Mouse (Mus musculus) lung, postnatal 0 days (tissue): ENCODE results near the gene Mss51. TPM values are rescaled to one million over a fixed set of nuclear protein-coding genes. Genes with fewer than 3 reads are reported as not detected.
A peak's percentile ranks its signal among the peaks of the same experiment; 100 is the strongest.

Experiments
- ATAC-seq: fragments of 200-750 bp; cut with Nextera tagmentation; 2 replicates; pipeline ENCODE4 v1.8.0; 2017; ENCODE audit warnings: moderate library complexity
- DNase-seq: peaks from one replicate; pipeline ENCODE4 v3.0.0-alpha.2; 2016; ENCODE audit warnings: low spot score
- H3K27ac ChIP-seq: fragments of 300-500 bp; sonication (generic); 2 replicates; pipeline ENCODE4 v1.5.1; 2014; ENCODE audit warnings: antibody characterized with exemption, mild to moderate bottlenecking, low read length, mixed read lengths
- H3K27me3 ChIP-seq: fragments of 300-500 bp; sonication (generic); replicated peaks from 2 replicates; pipeline ENCODE4 v1.6.1; 2014; ENCODE audit warnings: low read length, mixed read lengths; ENCODE audit not compliant: insufficient read depth
- H3K36me3 ChIP-seq: fragments of 300-500 bp; sonication (generic); 2 replicates; pipeline ENCODE4 v1.6.1; 2014; ENCODE audit warnings: low read length, mixed read lengths; ENCODE audit not compliant: insufficient read depth
- H3K4me1 ChIP-seq: fragments of 300-500 bp; sonication (generic); 2 replicates; pipeline ENCODE4 v1.6.1; 2014; ENCODE audit warnings: antibody characterized with exemption, low read depth, low read length, mixed read lengths; ENCODE audit not compliant: insufficient read depth
- H3K4me2 ChIP-seq: fragments of 300-500 bp; sonication (generic); replicated peaks from 2 replicates; pipeline ENCODE4 v1.6.1; 2014; ENCODE audit warnings: low read depth, mild to moderate bottlenecking, low read length, moderate library complexity, mixed read lengths
- H3K4me3 ChIP-seq: fragments of 300-500 bp; sonication (generic); 2 replicates; pipeline ENCODE4 v1.5.1; 2014; ENCODE audit warnings: low read depth, low read length
- H3K9ac ChIP-seq: fragments of 300-500 bp; sonication (generic); replicated peaks from 2 replicates; pipeline ENCODE4 v1.6.1; 2014; ENCODE audit warnings: low read depth, mild to moderate bottlenecking
- H3K9me3 ChIP-seq: fragments of 300-500 bp; sonication (generic); 2 replicates; pipeline ENCODE4 v1.6.1; 2016; ENCODE audit warnings: low read length, mixed read lengths
- CTCF ChIP-seq: IDR thresholded peaks from 2 replicates; pipeline ENCODE4 v1.5.1; 2016; ENCODE audit warnings: antibody characterized with exemption, mild to moderate bottlenecking
- EP300 ChIP-seq: IDR thresholded peaks from 2 replicates; pipeline ENCODE4 v1.6.1; 2016; ENCODE audit warnings: antibody characterized with exemption, mild to moderate bottlenecking, control low read depth
- WGBS: fragments of 180-500 bp; shearing (Covaris S2); extraction: QIAGEN DNeasy Blood & Tissue Kit; methylation state at CpG from one replicate; pipeline ENCODE4 v1.1.7; 2014; 5-methylcytosine and 5-hydroxymethylcytosine counted together
- polyA plus RNA-seq: library from polyadenylated mRNA; unstranded; fragments of >200 nt; fragmentation: Nextera tagmentation; extraction: Ambion mirVana; gene quantifications from 2 replicates; pipeline ENCODE4 v1.2.1, GENCODE M21; 2015

Mss51 gene
- 0.20 and 0.38 TPM in 2 replicates for polyA plus RNA-seq

DNA sequence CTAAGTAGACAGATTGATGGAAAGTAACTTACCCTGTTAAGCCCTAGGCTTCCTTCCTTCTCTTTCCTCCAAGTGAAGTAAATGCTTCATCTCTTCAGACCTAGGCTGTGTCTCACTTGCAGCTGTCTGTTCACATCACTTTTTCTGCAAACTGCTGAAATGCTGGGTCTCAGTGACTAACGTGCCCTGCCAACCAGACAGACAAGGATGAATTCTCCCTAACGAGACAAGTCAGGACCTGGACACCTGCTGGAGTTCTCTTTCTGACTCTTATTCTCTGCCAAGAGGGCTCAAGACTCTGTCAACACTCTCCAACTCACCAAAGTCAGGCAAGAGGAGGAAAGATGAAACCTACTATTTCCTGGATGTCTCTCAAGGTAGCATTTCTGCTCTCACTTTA lies at the start of gene Mss51:
TSS of gene Mss51 (minus strand) at position 299 of the 400 bp plus-strand sequence.
- no peak for DNase-seq
- Histone ChIP-seq H3K4me2 (no peak within 1 kb of the TSS), H3K4me1 (no peaks in the 10 kb centered on the region), H3K36me3 (peaks cover 11% of the 10 kb centered on the region), H3K27me3 (no peaks in the 10 kb centered on the region), H3K9ac (no peak within 1 kb of the TSS), H3K9me3 (no peaks in the 10 kb centered on the region), H3K27ac (no peak within 1 kb of the TSS), H3K4me3 (no peak within 1 kb of the TSS)
- ATAC-seq, result no peak
- TF ChIP-seq CTCF, result no peak
- no peak for TF ChIP-seq EP300
- 68% methylated on average over 2 of the region's 2 CpGs for WGBS

DNA sequence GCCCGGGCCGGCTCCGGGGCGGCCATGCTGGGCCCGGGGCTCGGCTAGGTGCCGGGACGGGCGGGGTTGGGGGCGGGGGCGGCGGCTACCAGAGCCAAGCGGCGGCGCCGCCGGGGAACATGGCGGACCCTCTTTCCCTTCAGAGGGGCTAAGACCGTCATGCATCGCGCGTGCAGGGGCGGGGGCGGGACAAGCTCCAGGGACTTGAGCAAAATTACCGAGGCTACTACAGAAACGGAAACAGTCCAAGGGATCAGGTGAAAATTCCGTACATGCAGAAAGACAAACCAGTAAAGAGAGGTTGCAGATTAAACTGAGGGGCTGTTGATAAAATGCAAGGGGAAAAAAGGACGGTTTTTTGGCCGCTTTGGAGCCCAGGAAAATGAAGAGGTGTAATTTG lies 49.7 kb upstream of the Mss51 start, which contains the start of gene Ppp3cb:
TSS of gene Ppp3cb (minus strand) at position 159 of the 400 bp plus-strand sequence.
- peak; percentile 95 for DNase-seq
- Histone ChIP-seq H3K4me2 (peak within 1 kb of the TSS; percentile 54), H3K4me1 (peaks cover 3% of the 10 kb centered on the region; the same call in 1 of the 2 replicates), H3K27ac (peak within 1 kb of the TSS; percentile 99), H3K9me3 (no peaks in the 10 kb centered on the region), H3K4me3 (peak within 1 kb of the TSS; percentile 67), H3K27me3 (no peaks in the 10 kb centered on the region), H3K36me3 (peaks cover 9% of the 10 kb centered on the region; the same call in 1 of the 2 replicates), H3K9ac (peak within 1 kb of the TSS; percentile 84)
- ATAC-seq, result peak; percentile 89
- TF ChIP-seq EP300 (no peak), CTCF (no peak)
- 2% methylated on average over 21 of the region's 29 CpGs for WGBS

DNA sequence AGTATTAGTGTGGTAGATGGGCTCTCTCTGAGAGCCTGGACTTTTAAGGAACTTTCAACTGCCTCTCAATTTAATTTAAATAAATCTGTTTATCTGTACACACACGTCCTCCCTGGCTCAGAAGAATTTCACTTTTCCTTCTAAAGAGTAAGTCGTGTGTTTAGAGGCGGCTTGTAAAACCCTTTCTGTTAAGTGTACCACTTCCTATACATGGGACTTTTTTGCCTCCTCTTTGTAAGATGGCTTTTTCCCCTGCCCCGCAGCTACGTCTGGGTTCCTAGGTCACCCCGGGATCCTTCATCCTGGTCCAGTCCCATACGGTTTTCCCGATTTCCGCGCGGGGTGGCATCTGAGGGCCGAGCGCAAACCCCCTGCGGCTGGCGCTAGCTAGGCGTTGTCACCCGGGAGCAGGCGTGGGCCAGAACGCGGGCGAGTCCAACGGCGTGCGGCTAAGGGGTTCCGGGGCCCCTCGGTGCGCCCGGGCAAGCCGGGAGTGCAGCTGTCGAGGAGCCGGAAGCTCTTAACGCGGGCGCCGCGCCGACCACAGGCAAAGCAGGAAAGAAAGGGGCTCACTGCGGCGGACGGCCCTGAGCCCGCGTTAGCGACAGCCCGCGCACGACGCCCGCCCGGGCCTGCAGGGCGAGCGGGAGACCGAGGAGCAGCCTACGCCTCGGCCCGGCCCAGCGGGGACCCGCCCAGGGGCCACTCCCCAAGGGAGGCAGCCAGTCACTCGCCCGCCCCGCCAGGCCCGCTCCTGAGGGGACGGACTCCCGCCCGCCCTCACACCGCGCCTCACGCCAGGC lies 49.0 kb upstream of the Mss51 start:
- peak overlapping the region; percentile 54 for H3K4me2 ChIP-seq
- peak overlapping the region; percentile 84 for H3K9ac ChIP-seq
- ATAC-seq (peak; percentile 99), DNase-seq (peak; percentile 96)
- peak overlapping the region; percentile 99 for H3K27ac ChIP-seq
- WGBS, result 1% methylated on average over 37 of the region's 67 CpGs
- H3K36me3 ChIP-seq, result peaks cover 9% of the 10 kb centered on the region; the same call in 1 of the 2 replicates
- peak overlapping the region; percentile 67 for H3K4me3 ChIP-seq
- no peak for TF ChIP-seq CTCF
- TF ChIP-seq EP300, result no peak
- no peaks in the 10 kb centered on the region for H3K9me3 ChIP-seq
- H3K27me3 ChIP-seq, result no peaks in the 10 kb centered on the region
- H3K4me1 ChIP-seq, result peaks cover 3% of the 10 kb centered on the region; the same call in 1 of the 2 replicates

DNA sequence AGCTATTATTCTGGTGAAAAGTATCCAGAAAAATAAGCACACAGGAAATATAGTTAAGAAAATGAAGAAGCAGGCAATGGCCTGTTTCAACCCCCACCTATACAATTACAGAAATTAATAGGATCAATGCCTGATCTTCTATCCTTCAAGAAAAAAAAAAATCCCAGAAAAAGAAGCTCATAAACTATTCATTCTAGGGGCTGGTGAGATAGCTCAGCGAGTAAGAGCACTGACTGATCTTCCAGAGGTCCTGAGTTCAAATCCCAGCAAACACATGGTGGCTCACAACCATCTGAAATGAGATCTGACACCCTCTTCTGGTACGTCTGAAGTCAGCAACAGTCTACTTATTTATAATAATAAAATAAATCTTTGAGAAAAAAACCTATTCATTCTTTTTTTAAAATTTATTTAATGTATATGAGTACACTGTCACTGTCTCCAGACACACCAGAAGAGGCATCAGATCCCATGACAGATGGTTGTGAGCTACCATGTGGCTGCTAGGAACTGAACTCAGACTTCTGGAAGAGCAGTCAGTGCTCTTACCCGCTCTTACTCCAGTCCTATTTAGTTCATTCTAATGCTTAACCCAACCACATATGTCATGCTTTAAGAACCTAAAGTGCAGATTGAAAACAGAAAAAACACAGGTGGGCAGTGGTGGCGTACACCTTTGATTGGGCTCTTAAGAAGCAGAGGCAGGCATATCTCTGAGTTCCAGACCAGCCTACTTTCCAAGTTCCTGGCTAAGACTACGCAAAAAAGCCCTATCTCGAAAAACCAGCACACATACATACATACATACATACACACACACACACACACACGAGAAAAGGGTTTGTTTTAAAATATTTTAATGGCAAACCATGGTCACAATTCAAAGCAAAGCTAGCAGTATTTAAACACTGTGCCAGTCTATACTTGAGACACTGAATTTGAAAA lies 48.0 kb upstream of the Mss51 start:
- H3K4me3 ChIP-seq, result peak overlapping the region; percentile 67
- H3K9ac ChIP-seq, result no peak overlapping the region
- no peaks in the 10 kb centered on the region for H3K27me3 ChIP-seq
- WGBS, result 55% methylated on average over 7 of the region's 7 CpGs
- no peak for TF ChIP-seq CTCF
- no peak for TF ChIP-seq EP300
- ATAC-seq (no peak), DNase-seq (no peak)
- peaks cover 9% of the 10 kb centered on the region; the same call in 1 of the 2 replicates for H3K36me3 ChIP-seq
- peaks cover 3% of the 10 kb centered on the region; the same call in 1 of the 2 replicates for H3K4me1 ChIP-seq
- 0 out of 2 replicates have a peak overlapping the region, but pooled peaks have one; percentile 99 for H3K27ac ChIP-seq
- peak overlapping the region; percentile 54 for H3K4me2 ChIP-seq
- H3K9me3 ChIP-seq, result no peaks in the 10 kb centered on the region

DNA sequence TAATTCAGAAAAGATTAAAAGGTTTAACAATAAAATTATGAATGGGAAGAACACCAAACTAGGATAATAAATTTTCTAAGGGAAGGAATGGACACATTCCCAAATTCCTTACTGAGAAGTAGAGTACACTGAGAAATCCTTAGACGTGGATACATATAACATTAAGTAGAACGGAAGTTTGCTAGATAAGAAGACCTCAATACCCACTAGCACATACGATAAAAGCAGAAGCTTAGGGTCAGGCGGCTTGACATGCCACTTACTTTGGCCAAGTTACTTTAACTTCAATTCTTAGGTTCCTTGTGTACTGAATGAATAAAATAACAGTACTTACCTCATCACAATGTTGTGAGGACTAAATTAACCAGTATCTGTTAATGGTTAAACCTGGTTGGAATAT lies 32.9 kb upstream of the Mss51 start:
- WGBS, result 85% methylated on average over 4 of the region's 4 CpGs
- no peaks in the 10 kb centered on the region for H3K36me3 ChIP-seq
- H3K4me1 ChIP-seq, result no peaks in the 10 kb centered on the region
- H3K4me3 ChIP-seq, result no peak overlapping the region
- no peak overlapping the region for H3K9ac ChIP-seq
- H3K27me3 ChIP-seq, result no peaks in the 10 kb centered on the region
- no peak for DNase-seq
- no peak for TF ChIP-seq CTCF
- TF ChIP-seq EP300, result no peak
- no peak overlapping the region for H3K27ac ChIP-seq
- no peak overlapping the region for H3K4me2 ChIP-seq
- no peaks in the 10 kb centered on the region for H3K9me3 ChIP-seq
- ATAC-seq, result no peak

DNA sequence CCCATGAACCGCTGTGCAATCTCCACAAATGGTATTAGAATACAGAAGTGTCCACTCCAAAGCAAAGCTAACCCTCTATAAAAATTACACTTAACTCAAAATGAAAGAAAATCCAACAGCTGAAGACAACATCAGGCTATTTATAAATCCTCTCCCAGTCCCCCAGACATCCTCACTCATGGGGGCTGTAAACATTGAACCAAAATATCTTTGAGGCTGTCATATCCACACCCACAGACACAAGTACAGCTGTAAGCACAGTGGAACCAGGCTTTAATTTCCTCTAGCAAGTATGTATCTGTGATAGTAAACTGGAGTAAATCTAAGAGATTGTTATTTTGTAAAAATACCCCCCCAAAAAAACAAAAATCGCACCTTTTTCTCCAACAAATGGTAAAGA lies 23.5 kb upstream of the Mss51 start:
- Histone ChIP-seq H3K4me3 (no peak overlapping the region), H3K9ac (no peak overlapping the region), H3K36me3 (no peaks in the 10 kb centered on the region), H3K4me1 (no peaks in the 10 kb centered on the region), H3K27ac (no peak overlapping the region), H3K9me3 (no peaks in the 10 kb centered on the region), H3K27me3 (no peaks in the 10 kb centered on the region), H3K4me2 (no peak overlapping the region)
- ATAC-seq, result no peak
- TF ChIP-seq CTCF (no peak), EP300 (no peak)
- 99% methylated on average over 2 of the region's 2 CpGs for WGBS
- no peak for DNase-seq
